Mouse (Mus musculus) liver, embryonic 16.5 days (tissue): ENCODE measurements around the gene Cyp8b1. TPM values are rescaled to one million over a fixed set of nuclear protein-coding genes. Genes with fewer than 3 reads are reported as not detected.

Experiments used
- ATAC-seq: fragments of 200-750 bp; cut with Nextera tagmentation; 2 replicates; pipeline ENCODE4 v1.8.0; 2017; ENCODE audit warnings: low read depth, mild to moderate bottlenecking, moderate number of reproducible peaks, moderate library complexity
- H3K27ac ChIP-seq: fragments of 300-500 bp; sonication (generic); 2 replicates; pipeline ENCODE4 v1.5.1; 2014; ENCODE audit warnings: mild to moderate bottlenecking, low read length
- H3K27me3 ChIP-seq: fragments of 300-500 bp; sonication (generic); 2 replicates; pipeline ENCODE4 v1.6.1; 2014; ENCODE audit warnings: low read depth, low read length, mixed read lengths; ENCODE audit not compliant: control insufficient read depth, insufficient read depth
- H3K36me3 ChIP-seq: fragments of 300-500 bp; sonication (generic); 2 replicates; pipeline ENCODE4 v1.6.1; 2014; ENCODE audit warnings: mild to moderate bottlenecking; ENCODE audit not compliant: control insufficient read depth, insufficient read depth
- H3K4me1 ChIP-seq: fragments of 300-500 bp; sonication (generic); 2 replicates; pipeline ENCODE4 v1.6.1; 2014; ENCODE audit warnings: low read depth, low read length, mixed read lengths; ENCODE audit not compliant: control insufficient read depth
- H3K4me2 ChIP-seq: fragments of 300-500 bp; sonication (generic); 2 replicates; pipeline ENCODE4 v1.6.1; 2014; ENCODE audit warnings: low read depth, low read length, mixed read lengths
- H3K4me3 ChIP-seq: fragments of 300-500 bp; sonication (generic); 2 replicates; pipeline ENCODE4 v1.5.1; 2014; ENCODE audit warnings: low read depth, mild to moderate bottlenecking, low read length
- H3K9ac ChIP-seq: fragments of 300-500 bp; sonication (generic); 2 replicates; pipeline ENCODE4 v1.6.1; 2014; ENCODE audit warnings: low read depth, low read length
- H3K9me3 ChIP-seq: fragments of 300-500 bp; sonication (generic); replicated peaks from 2 replicates; pipeline ENCODE4 v1.6.1; 2016; ENCODE audit warnings: low read length; ENCODE audit not compliant: control insufficient read depth
- WGBS: fragments of 180-500 bp; shearing (Covaris S2); extraction: QIAGEN DNeasy Blood & Tissue Kit; methylation state at CpG from one replicate; pipeline ENCODE4 v1.1.7; 2014; ENCODE audit not compliant: insufficient replicate concordance; 5-methylcytosine and 5-hydroxymethylcytosine counted together
- polyA plus RNA-seq: library from polyadenylated mRNA; unstranded; fragments of >200 nt; fragmentation: Nextera tagmentation; extraction: Ambion mirVana; gene quantifications from 2 replicates; pipeline ENCODE4 v1.2.1, GENCODE M21; 2015

Cyp8b1 gene
- polyA plus RNA-seq, 1 experiment from 2014 or later = 19.0 TPM

DNA sequence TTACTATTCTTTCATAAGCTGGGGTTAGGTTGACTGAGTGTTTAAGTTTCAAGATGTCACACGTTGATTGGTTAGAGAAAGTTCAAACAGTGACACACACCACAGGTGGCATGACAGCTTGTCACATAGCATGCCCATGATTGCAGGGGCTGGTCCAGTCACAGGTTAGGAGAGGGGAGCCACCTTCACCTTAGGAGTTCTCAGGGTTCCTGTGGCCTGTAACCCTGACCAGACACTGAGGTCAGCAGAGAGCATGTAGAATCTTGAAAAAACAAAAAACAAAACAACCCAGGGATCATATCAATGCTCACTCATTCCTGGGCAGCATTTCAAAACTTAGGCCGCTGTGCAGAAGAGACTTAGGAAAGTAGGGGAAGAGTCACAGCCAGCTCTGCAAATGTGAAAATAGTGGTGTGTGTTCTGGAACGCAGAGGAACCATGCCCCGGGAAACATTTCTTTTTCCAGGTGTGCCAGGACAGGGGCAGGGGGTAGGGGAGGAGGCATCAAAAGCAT is 26.1 kb downstream of the Cyp8b1 start:
- WGBS = 57% methylated on average over 4 of the region's 4 CpGs
- ATAC-seq = no peak
- no peak overlapping the region for H3K9ac ChIP-seq
- no peaks in the 10 kb centered on the region for H3K27me3 ChIP-seq
- no peak overlapping the region for H3K4me2 ChIP-seq
- H3K36me3 ChIP-seq = no peaks in the 10 kb centered on the region
- H3K27ac ChIP-seq = no peak overlapping the region
- no peaks in the 10 kb centered on the region; the same call in 1 of the 2 replicates for H3K4me1 ChIP-seq
- no peaks in the 10 kb centered on the region for H3K9me3 ChIP-seq
- H3K4me3 ChIP-seq = no peak overlapping the region

DNA sequence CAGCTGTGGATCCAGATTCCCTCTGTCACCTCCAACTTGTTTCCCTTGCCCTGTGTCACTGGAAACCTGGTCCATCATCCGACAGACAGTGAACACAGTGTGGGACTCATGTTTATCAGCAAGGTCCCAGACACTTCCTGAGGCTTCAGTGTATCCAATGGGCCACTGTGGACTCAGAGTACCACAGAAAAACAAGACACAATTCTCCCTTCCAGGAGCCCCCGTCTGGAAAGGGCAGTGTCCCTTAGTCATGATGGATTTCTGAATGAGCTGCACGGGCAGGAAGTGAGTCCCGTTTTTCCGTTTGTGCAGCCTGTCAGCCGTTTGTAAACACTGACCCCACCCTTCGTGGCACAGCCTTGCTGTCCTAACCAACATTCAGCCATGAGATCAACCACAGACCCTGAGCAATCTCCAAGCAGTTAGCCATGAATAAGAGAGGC is 34.1 kb downstream of the Cyp8b1 start:
- no peaks in the 10 kb centered on the region for H3K27me3 ChIP-seq
- peaks cover 2% of the 10 kb centered on the region; the same call in 1 of the 2 replicates for H3K4me1 ChIP-seq
- H3K9ac ChIP-seq = no peak overlapping the region
- H3K27ac ChIP-seq = 0 out of 2 replicates have a peak overlapping the region, but pooled peaks have one; percentile 14
- no peaks in the 10 kb centered on the region for H3K36me3 ChIP-seq
- no peaks in the 10 kb centered on the region for H3K9me3 ChIP-seq
- peak; percentile 47 for ATAC-seq
- H3K4me3 ChIP-seq = no peak overlapping the region
- H3K4me2 ChIP-seq = no peak overlapping the region
- WGBS = 10% methylated on average over 7 of the region's 7 CpGs

DNA sequence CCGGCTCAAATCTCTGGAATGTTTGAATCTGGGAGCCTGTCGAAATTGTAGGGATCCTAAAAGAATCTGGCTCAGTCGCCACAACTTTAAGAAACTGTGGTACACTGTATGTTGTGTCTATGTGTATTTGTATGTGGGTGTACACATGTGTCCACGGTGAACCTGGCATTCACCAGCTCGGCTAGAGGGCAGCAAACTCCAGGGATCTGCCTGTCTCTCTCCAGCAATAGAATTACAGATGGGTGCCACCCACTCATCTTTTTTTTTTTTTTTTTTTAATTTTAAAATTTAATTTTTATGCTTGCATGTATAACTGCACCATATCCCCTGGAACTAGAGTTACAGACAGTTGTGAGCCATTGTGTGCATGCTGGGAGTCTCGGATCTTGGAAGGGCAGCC is 34.8 kb downstream of the Cyp8b1 start:
- H3K9ac ChIP-seq = no peak overlapping the region
- no peak for ATAC-seq
- no peak overlapping the region for H3K27ac ChIP-seq

DNA sequence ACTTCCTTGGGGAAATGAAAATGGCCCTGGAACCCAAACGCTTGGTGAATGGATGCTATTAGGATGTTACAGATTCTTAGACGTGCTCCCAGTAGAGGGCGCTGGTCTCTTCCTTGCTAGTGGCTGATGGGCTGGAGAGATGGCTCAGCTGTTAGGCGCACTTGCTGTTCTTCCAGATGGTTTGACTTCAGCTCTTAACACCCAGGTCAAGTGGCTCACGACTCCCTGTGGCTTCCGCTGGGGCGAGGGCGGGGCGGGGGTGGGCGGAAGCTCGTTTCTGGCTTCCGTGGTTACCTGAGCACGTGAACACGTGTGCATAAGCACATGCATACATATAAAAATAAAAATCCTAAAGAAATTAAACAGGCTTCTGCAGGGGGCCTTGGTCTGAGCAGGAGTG is 35.3 kb downstream of the Cyp8b1 start:
- peak; percentile 32; the same call in 1 of the 2 replicates for ATAC-seq
- Histone ChIP-seq H3K27ac (no peak overlapping the region), H3K27me3 (no peaks in the 10 kb centered on the region), H3K4me1 (peaks cover 2% of the 10 kb centered on the region; the same call in 1 of the 2 replicates), H3K9me3 (no peaks in the 10 kb centered on the region), H3K4me3 (no peak overlapping the region), H3K36me3 (no peaks in the 10 kb centered on the region), H3K4me2 (peak overlapping the region; percentile 23), H3K9ac (no peak overlapping the region)
- 15% methylated on average over 14 of the region's 14 CpGs for WGBS

More for the DNA sequence above, 34.8 kb downstream of the Cyp8b1 start:
- Histone ChIP-seq H3K4me1 (peaks cover 2% of the 10 kb centered on the region; the same call in 1 of the 2 replicates), H3K4me2 (no peak overlapping the region; the same call in 1 of the 2 replicates), H3K9me3 (no peaks in the 10 kb centered on the region), H3K4me3 (no peak overlapping the region), H3K27me3 (no peaks in the 10 kb centered on the region), H3K36me3 (no peaks in the 10 kb centered on the region)
- 53% methylated on average over 6 of the region's 6 CpGs for WGBS

DNA sequence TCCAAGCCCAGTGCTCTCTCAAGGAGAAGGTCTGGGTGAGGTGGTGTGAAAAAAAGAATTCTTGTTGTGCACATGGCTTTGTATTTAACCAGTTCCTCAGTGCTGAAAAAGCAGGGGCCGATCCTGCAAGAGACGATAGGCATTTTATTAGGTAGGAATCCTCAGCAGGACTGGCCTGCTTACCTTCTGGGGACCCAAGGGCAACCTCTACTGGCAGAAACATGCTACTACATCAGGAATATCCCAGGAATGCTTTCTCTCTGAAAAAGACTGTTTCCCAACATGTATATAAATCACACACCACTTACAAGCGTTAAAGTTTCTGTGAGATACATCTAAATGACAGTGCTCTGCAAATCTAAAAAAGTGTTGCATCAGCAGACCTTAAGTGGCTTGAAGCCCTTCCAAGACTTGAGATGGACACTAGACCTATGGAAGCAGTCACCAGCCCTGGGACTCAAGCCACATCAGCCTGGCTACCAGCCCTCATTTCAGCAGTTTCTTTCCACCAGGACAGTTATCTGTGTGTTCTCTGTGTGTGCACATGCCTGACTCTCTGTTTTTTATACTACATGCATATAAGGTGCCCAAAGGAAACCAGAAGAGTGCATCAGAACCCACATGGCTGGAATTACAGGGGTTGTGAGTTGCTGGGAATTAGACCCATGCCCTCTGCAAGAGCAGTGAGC is 38.9 kb downstream of the Cyp8b1 start:
- 12% methylated on average over 3 of the region's 3 CpGs for WGBS
- H3K4me2 ChIP-seq = no peak overlapping the region
- no peaks in the 10 kb centered on the region for H3K27me3 ChIP-seq
- H3K4me3 ChIP-seq = no peak overlapping the region
- H3K27ac ChIP-seq = no peak overlapping the region
- no peak overlapping the region for H3K9ac ChIP-seq
- H3K36me3 ChIP-seq = no peaks in the 10 kb centered on the region
- H3K4me1 ChIP-seq = peaks cover 2% of the 10 kb centered on the region; the same call in 1 of the 2 replicates
- no peaks in the 10 kb centered on the region for H3K9me3 ChIP-seq
- no peak for ATAC-seq

- no peak overlapping the region for H3K27ac ChIP-seq
- H3K4me2 ChIP-seq = no peak overlapping the region
- no peaks in the 10 kb centered on the region for H3K27me3 ChIP-seq
- H3K4me1 ChIP-seq = no peaks in the 10 kb centered on the region
- 0 out of 2 replicates have a peak, but pooled peaks have one; percentile 27 for ATAC-seq
- H3K9me3 ChIP-seq = no peaks in the 10 kb centered on the region
- H3K4me3 ChIP-seq = no peak overlapping the region
- no peaks in the 10 kb centered on the region for H3K36me3 ChIP-seq
- no peak overlapping the region for H3K9ac ChIP-seq
These were observed 42.5 kb downstream of the Cyp8b1 start for GRCm38 (mm10) chr9:121873578-121873977.

DNA sequence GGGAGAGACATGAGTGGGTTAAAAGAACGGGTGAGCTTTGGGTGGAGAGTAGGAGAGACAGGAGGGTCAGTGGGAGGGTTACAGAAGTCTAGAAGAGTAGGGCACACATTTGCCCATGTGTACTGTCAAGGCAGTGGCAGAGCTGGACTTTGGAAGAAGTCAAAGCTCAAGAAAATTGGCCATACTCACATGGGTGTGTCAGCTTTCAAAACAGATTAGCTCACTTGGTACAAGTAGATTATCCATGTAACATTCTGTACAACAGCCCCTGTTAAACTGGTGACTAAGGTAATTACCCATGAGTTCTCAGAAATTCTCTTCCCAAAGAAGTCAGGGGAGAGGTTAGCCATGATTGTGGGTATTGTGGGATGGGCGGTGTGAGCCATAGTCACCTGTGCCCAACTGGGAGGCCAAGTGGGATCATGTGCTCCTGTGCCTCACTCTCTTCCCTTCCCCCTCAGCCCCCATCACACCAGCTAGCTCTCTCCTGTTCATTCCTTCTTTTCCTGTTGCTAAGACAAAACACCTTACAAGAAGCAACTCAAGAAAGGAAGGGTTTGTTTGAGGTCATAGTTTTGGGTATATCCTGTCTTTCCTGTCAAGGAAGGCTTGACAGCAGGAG is 43.9 kb downstream of the Cyp8b1 start:
- WGBS = 57% methylated on average over 2 of the region's 2 CpGs
- ATAC-seq = no peak

DNA sequence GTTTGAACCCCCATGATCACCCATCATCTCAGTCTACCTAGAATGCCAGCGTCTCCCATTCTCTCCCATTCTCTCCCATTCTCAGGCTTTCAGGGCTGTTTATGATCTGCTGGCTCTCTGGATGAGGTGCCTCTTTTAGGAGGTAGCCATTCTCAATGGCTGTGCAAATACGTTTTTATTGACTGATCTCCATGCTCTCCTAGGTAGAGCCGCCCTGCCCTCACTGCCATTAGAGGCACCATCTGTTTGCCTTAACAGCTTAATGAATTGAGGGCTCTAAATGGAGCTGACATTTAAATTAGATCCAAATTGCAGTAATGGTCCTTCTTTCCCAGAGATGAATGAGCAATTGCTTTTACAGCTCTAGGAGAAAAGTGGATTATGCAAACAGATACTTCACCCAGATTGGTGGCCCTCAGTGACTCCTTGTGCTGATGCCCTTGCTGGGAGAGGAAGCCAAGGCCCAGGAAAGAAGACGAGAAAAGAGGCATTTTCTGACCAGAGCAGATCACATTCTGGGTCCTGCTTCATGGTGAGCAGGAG is 46.1 kb downstream of the Cyp8b1 start:
- Histone ChIP-seq H3K27ac (no peak overlapping the region), H3K9ac (no peak overlapping the region), H3K27me3 (no peaks in the 10 kb centered on the region), H3K36me3 (no peaks in the 10 kb centered on the region), H3K4me2 (no peak overlapping the region), H3K4me3 (no peak overlapping the region), H3K4me1 (no peaks in the 10 kb centered on the region), H3K9me3 (no peaks in the 10 kb centered on the region)
- ATAC-seq = no peak
- 39% methylated on average over 4 of the region's 4 CpGs for WGBS

More for the DNA sequence above, 43.9 kb downstream of the Cyp8b1 start:
- Histone ChIP-seq H3K27ac (no peak overlapping the region), H3K9ac (no peak overlapping the region), H3K4me3 (no peak overlapping the region), H3K27me3 (no peaks in the 10 kb centered on the region), H3K4me1 (no peaks in the 10 kb centered on the region), H3K9me3 (no peaks in the 10 kb centered on the region), H3K4me2 (no peak overlapping the region), H3K36me3 (no peaks in the 10 kb centered on the region)

GRCm38 (mm10) chr9:121869432-121869831 is 46.7 kb downstream of the Cyp8b1 start:
- 72% methylated on average over 5 of the region's 5 CpGs for WGBS
- H3K36me3 ChIP-seq = no peaks in the 10 kb centered on the region
- no peaks in the 10 kb centered on the region for H3K4me1 ChIP-seq
- no peaks in the 10 kb centered on the region for H3K9me3 ChIP-seq
- no peak for ATAC-seq
- H3K27ac ChIP-seq = no peak overlapping the region
- H3K4me3 ChIP-seq = no peak overlapping the region
- no peak overlapping the region for H3K4me2 ChIP-seq
- H3K9ac ChIP-seq = no peak overlapping the region
- H3K27me3 ChIP-seq = no peaks in the 10 kb centered on the region
